Mouse (Mus musculus) mammary gland, adult 2 months (tissue): ENCODE results near the gene Mocs1. TPM values are rescaled to one million over a fixed set of nuclear protein-coding genes. Genes with fewer than 3 reads are reported as not detected.

Experiments used
- polyA plus RNA-seq: library from polyadenylated mRNA; depleted of rRNA; stranded (reverse); fragments of >200 nt; gene quantifications from 2 replicates; pipeline ENCODE4 v1.2.3, GENCODE M21; 2012; ENCODE audit warnings: low replicate concordance; rRNA removed

The Mocs1 gene
- 37.4 and 48.7 TPM in 2 replicates for polyA plus RNA-seq

GRCm38 (mm10) chr17:49428239-49428688 is at the start of gene Mocs1:
TSS of gene Mocs1 (plus strand) at chr17:49428362.

Other genes with a start within 250 kb of the Mocs1 start
- gene Daam2, start 136.0 kb downstream of the Mocs1 start, polyA plus RNA-seq = 3.7 and 5.2 TPM in 2 replicates
- gene Kif6, start 186.8 kb downstream of the Mocs1 start, polyA plus RNA-seq = 0.05 and 0.06 TPM in 2 replicates